Mouse (Mus musculus) right cerebral cortex, postnatal 4 days (tissue): Measurements from ENCODE around the gene Xirp1.

ENCODE experiments used
- DNase-seq: peaks from one replicate; pipeline ENCODE4 v3.0.0-alpha.2; 2022

Gene Xirp1

DNA sequence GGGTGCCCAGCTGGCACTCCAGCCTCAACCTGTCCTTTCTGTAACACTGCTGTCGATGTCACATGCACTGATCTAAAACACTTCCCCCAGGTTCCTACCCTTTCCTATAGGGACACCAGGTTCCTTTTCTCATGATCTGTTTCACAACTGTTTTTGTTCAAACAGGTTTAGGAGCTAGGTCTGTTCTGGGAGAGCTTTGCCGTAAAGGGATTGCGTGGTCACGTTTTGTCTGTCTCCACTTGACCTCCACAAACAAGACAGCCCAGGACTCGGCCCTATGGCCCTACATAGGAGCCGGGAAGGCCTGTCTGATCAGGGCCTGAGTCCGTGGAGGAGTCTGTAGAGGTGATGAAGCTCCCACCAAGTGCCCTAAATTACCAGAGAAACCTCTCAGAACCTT is 53.6 kb downstream of the Xirp1 start:
- DNase-seq = no peak

DNA sequence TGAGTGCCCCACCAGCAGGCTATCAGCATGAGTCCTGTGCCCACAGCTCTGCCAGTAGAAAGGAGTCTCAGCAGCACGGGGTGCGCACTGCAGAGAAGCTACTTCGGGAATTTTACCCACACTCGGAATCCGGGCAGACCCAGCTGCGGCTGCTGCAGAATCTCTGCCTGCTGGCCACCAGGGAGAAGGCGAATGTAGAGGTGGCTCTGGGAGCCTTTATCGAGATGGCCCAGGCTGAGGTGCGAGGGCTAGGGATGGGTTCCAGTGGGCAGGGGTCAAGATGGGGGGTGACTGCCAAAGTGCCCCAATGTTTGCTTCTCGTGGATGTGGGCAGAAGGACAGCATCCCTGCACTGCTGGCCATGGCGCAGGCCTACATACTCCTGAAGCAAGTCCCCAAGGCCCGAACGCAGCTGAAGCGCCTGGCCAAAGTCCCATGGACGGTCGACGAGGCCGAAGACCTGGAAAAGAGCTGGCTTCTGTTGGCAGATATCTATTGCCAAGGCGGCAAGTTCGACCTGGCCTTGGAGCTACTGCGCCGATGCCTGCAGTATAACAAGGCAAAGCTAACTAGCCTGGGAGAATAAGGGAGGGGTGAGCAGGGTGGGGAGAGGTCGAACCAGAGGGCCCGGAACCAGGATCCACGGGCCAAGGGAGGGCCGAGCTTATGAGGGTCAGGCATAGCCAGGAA is 57.0 kb downstream of the Xirp1 start:
- DNase-seq = no peak

DNA sequence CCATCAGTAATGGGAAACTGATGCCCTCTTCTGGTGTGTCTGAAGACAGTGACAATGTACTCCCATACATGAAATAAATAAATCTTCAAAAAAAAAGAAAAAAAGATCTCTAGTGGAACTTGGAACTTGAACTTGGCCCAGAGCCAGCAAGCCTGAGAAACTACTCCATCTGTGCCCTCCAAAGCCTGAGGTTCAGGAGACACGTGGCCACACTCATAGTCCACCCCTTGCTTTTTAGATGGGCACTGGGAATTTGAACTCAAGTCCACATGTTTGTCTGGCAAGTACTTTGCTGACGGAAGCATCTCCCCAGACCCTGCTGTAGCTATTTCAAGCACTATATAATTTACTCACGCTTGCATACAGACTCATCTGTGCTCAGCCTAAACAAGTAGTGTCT is 58.2 kb downstream of the Xirp1 start:
- no peak for DNase-seq

DNA sequence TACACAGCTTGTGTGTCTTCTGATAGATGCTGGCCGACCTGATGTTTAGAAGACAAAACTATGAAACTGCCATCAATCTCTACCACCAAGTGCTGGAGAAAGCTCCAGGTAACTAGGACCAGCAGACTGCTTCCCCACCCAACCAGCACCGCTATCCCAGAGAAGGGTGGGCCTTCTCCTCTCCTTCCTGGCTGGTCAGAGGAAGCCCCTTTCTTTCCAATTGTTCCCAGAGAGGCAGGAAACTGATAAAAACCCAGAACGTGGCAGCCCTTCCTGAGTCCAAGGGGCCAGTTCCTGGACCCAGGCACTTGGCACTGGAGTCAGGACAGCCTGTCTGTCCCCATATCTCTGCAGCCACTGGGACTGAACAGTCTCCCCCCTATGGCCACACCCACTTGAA is 59.2 kb downstream of the Xirp1 start:
- DNase-seq = no peak
